Mouse (Mus musculus) layer of hippocampus, postnatal 36 days (tissue): Measurements from ENCODE around the gene Eef2. TPM values are rescaled to one million over a fixed set of nuclear protein-coding genes. Genes with fewer than 3 reads are reported as not detected.
A peak's percentile ranks its signal among the peaks of the same experiment; 100 is the strongest.

Source experiments
- DNase-seq, 2 experiments: peaks; one replicate each; pipeline ENCODE4 v3.0.0; 2022
- total RNA-seq, 2 experiments: library from RNA; stranded (reverse); gene quantifications; 2 replicates each; pipeline ENCODE4 v1.2.3; 2021

Gene Eef2
- total RNA-seq = 100 to 1,000 TPM; 868 to 892 TPM

GRCm38 (mm10) chr10:81176466-81177271, at the start of gene Eef2:
Gene Eef2 (plus strand): TSS chr10:81176631.
- peak; percentile 96 to 97 for DNase-seq

- DNase-seq = no peak
Observed at GRCm38 (mm10) chr10:81134181-81134587, 42.2 kb upstream of the Eef2 start.

GRCm38 (mm10) chr10:81134966-81135681, 41.3 kb upstream of the Eef2 start, which contains the start of gene Zbtb7a:
Gene Zbtb7a (plus strand): TSS chr10:81135220.
- peak; percentile 59 to 60 for DNase-seq

DNA sequence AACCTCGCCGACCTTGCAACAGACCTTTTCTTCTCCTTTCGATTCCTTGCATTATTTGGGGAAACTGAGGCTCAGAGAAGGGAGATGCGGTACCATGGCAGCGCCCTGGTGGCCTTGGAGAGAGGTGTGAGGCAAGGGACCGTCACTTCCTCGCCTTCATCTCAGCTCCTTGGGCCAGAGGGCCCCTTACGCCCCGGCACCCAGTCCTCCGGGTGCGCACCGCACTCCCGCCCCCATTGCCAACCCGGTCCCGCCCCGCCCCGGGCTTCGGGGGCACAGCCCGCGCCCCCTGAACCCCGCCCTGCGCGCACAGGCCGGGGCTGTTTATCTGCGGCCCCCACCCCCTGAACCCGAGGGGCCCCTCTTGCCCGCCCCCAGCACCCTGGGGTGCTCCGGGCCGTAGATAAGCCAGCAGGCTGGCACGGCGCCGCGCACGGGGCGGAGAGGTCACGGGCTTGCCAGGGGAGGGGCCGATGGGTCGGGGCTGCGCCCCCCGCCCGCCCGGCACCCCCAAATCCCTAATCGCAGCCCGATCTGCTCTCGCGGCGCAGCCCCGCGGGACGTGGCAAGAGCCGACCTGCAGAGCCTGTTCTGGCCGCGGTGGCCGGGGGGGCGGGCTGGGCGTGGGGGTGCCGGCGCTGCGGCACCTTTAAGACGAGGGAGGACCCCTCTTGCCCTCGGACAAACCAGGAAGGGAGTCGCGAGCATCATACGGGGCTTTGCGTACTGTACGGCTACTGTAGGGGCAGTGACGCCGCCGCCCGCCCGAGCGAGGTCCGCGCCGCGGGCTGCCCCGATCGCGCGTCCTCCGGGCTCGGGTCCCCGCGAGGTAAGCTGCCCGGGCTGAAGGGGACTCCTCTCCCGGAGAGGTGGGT, 40.4 kb upstream of the Eef2 start:
- peak in 1 of 2 experiments; percentile 68 for DNase-seq

DNA sequence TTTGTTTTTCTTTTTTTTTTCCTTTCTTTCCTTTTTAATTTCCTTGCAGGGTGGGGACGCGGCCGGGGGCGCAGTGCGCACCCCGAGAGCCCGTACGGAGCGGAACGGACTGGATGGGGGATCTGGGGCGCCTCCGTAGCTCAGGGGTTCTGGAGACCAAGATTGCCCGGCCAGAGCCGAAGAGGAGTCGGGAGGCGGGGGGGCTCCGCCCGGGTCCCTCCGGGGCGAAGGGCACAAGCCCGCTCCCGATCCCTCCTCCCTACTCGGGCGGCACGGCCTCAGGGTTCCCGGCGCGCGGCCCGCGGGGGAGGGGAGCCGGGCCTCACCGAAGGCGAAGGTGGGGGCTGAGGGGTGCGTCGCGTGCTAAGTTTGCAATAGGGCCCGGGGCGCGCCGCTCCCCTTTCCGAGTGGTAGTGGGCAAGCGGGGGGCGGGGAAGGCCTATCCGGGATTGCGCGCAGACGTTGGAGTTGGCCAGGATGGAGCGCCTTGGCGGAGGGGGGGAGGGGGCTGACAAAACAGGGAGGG, 39.7 kb upstream of the Eef2 start:
- peak; percentile 79 to 83 for DNase-seq

DNA sequence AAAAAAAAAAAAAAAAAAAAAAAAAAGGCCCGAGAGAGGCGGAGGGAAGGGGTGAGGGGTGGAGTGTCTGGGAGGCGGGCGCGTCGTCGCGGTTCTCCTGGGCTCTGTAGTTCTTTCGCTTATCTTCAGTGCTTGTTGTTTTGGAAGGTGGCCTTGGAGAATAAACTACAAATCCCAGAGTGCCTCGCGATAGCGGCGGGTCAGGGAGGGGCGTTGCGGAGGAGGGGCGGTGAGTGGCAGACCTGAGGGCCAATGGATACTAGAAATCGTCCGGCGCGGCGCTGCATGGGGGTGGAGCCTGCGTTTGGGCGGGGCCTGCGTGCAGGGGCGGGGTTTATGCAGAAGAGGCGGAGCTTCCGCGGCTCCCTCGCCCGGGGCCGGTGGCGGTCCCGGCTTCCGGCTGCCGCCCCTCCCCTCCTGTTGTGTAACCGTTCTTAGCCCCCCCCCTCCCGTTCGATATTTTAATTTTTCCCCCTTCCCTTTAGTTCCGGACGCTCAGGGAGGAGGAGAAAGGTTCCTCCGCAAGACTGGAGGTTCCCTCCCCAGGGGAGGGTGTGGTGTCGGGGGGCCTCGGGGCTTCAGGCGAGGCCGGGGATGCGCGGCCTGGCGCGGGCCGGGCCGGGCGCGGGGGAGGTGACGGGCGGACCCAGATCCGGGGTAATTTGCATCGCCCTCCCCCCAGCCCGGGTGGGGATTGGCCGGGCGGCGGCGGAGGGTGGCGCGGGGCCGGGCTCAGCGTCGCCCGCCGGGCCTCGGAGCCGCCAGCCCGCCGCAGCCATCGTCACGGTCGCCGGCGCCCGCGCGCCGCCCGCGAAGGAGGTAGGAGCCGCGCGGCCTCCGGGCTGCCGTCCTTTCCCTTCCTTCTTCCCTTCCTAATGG, 38.9 kb upstream of the Eef2 start:
- peak; percentile 100 for DNase-seq

DNA sequence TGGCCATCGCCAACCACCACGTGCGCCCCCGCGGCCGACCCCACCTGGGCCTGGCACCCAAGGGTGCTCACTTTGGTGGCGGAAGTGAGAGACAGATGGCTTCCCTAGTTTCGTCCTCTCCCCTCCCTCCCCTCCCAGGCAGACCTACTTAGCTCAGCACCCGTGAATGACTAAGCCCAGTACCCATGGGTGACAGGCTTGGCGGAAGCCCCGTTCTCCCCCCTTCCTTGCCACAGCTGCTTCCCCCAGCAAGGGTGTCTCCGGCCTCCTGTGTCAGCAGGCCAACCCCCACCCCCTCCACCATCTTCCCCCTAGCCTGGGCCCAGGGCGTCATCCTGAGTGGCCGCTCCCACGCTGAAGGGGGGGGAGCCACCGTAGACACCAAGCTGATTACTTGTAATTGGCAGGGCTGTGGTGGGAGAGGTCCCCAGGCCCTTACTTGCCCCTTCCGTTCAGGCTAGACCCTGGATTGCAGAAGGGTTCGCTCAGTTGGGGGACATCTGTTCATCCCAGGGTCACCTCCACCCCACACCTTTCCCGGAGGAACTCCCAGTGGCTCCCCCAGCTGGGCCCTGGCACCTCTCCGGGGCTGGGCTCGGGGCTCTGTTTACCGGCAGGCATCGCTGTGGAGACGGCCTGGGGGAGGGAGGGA, 38.2 kb upstream of the Eef2 start:
- no peak for DNase-seq

DNA sequence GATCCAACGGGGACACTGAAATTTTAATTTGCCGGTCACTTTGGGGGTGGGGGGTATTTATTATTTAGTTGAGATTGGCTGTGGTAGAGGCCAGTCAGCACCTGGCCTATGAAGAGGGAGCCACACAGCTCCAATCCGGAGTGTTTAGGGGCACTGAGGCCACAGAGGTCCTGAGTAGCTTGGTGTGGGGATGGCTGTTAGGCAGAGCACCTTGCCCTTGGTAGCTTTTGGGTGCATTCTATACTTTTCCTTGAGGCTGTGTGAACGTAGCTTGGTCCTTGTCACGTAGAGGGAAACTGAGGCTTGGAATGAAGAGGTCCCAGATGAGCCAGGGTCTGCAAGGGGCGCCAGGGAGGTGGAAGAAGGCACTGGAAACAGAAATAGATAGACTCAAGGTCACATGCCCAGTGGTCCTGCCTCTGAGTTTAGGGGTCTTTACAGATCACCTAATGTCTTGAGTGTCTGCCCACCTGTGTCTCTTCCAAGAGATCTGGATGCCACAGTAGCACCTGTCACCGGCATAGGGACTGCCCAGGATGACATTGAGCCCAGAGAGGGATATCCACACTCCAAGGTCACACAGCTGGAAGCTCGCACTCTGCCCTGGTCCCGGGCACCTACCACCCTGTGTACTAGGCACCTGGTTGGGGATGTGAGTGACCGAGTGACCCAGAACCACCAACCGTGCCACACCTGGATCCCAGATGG, 37.5 kb upstream of the Eef2 start:
- no peak for DNase-seq

- DNase-seq = no peak
Observed at GRCm38 (mm10) chr10:81139529-81139846, 36.9 kb upstream of the Eef2 start.

- no peak for DNase-seq
Observed at GRCm38 (mm10) chr10:81140005-81140404, 36.4 kb upstream of the Eef2 start.

DNA sequence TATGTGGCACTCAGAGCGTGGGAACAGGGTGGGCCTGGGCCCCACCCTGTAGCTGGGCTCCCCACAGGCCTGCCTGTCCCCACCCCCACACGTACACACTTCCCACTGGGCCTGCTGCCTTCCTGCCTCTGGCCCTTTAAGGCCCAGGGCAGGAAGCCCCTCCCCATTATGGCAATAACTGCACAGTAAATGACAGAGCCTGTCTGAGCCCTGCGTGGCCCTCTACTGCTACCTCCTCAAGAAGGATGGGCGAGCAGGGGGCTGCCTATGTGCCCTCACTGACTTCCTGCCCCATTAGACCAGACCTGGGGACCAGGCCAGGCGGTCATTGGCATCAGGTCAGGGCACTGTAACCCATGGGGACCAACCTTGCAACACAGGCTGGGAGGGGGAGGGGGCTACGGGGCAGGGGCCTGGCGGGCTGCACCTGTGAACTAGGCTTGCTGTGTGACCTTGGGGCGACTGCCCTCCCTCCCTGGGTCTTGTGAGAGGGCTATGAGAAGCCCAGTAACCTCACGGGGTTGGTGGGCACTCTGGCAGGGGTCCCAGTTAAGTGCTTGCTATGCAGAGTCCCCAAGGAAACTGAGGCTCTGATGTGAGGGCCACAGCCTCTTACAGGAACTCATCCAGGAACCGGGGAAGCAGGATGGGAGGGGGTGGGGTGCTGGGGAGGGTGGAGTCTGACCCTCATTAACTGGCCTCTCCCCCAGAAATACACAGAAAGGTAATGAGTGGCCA, 35.5 kb upstream of the Eef2 start:
- no peak for DNase-seq

- DNase-seq = no peak
Observed at GRCm38 (mm10) chr10:81141455-81142210, 34.8 kb upstream of the Eef2 start.

- DNase-seq = no peak
Observed at GRCm38 (mm10) chr10:81142551-81142981, 33.9 kb upstream of the Eef2 start.

- DNase-seq = no peak
Observed at GRCm38 (mm10) chr10:81143157-81143633, 33.2 kb upstream of the Eef2 start.

GRCm38 (mm10) chr10:81143845-81144437, 32.5 kb upstream of the Eef2 start:
- no peak for DNase-seq

- no peak for DNase-seq
Observed at GRCm38 (mm10) chr10:81144667-81145066, 31.8 kb upstream of the Eef2 start.

- DNase-seq = no peak
Observed at GRCm38 (mm10) chr10:81145307-81145706, 31.1 kb upstream of the Eef2 start.

- DNase-seq = no peak
Observed at GRCm38 (mm10) chr10:81145778-81146177, 30.7 kb upstream of the Eef2 start.
